Mouse (Mus musculus) heart, postnatal 25 days (tissue): Measurements from ENCODE around the gene 4933427D14Rik. TPM values are rescaled to one million over a fixed set of nuclear protein-coding genes. Genes with fewer than 3 reads are reported as not detected.

ENCODE experiments used
- DNase-seq: peaks from one replicate; pipeline ENCODE4 v3.0.0; 2022; ENCODE audit warnings: low spot score
- intact Hi-C: fragments of 180-260 bp; cut with DNase I; formaldehyde crosslinking; loops from one replicate; pipeline ENCODE4 v1.15.1; 2025
- total RNA-seq, 2 experiments: library from RNA; stranded (reverse); gene quantifications; 2 replicates each; pipeline ENCODE4 v1.2.3; 2021

Gene 4933427D14Rik
- total RNA-seq, 2 experiments from 2014 or later: 2.5 to 3.3 TPM

GRCm38 (mm10) chr11:72123531-72123930 lies 83.7 kb downstream of the 4933427D14Rik start:
- intact Hi-C loops: no loop called here
- no peak for DNase-seq

GRCm38 (mm10) chr11:72120354-72120753 lies 86.9 kb downstream of the 4933427D14Rik start:
- DNase-seq: no peak
- intact Hi-C loops: no loop called here

GRCm38 (mm10) chr11:72118630-72119029 lies 88.6 kb downstream of the 4933427D14Rik start:
- no peak for DNase-seq
- intact Hi-C loops: no loop called here

GRCm38 (mm10) chr11:72113296-72113695 lies 94.0 kb downstream of the 4933427D14Rik start:
- DNase-seq: no peak
- intact Hi-C loops: no loop called here

- intact Hi-C loops: no loop called here
- no peak for DNase-seq
Measured at GRCm38 (mm10) chr11:72110726-72111125, 96.5 kb downstream of the 4933427D14Rik start.

- no peak for DNase-seq
- intact Hi-C loops: no loop called here
Measured at GRCm38 (mm10) chr11:72104223-72104622, 103.0 kb downstream of the 4933427D14Rik start.

Other genes starting within 250 kb of the 4933427D14Rik start
- not detected for gene Aipl1, start 169.9 kb downstream of the 4933427D14Rik start, total RNA-seq
- 1 to 10 TPM; 1.0 to 2.6 TPM for gene Pimreg, start 165.4 kb downstream of the 4933427D14Rik start, total RNA-seq
- gene Pitpnm3, start 71.7 kb downstream of the 4933427D14Rik start, total RNA-seq: 1 to 10 TPM; 1.6 to 1.8 TPM
- under 1 TPM; 0.13 to 0.17 TPM for gene Gm43951, start 619 bp downstream of the 4933427D14Rik start, total RNA-seq
- gene Txndc17, start 88 bp upstream of the 4933427D14Rik start, total RNA-seq: 10 to 100 TPM; 36.8 to 38.6 TPM
- gene Med31, start 8.1 kb upstream of the 4933427D14Rik start, total RNA-seq: 10 to 100 TPM; 10.4 to 10.6 TPM
- not detected for gene Slc13a5, start 59.8 kb upstream of the 4933427D14Rik start, total RNA-seq
- 10 to 100 TPM; 10.7 to 12.0 TPM for gene Xaf1, start 94.2 kb upstream of the 4933427D14Rik start, total RNA-seq
- not detected for gene Fbxo39, start 107.0 kb upstream of the 4933427D14Rik start, total RNA-seq
- gene Tekt1, start 155.0 kb upstream of the 4933427D14Rik start, total RNA-seq: not detected
- 10 to 100 TPM; 19.0 to 21.6 TPM for gene Smtnl2, start 204.3 kb upstream of the 4933427D14Rik start, total RNA-seq
- under 1 TPM in 1 of 2 experiments, not detected in 1; 0.31 TPM for gene Ggt6, start 228.1 kb upstream of the 4933427D14Rik start, total RNA-seq
- 10 to 100 TPM; 40.9 to 42.8 TPM for gene Mybbp1a, start 233.9 kb upstream of the 4933427D14Rik start, total RNA-seq